ENCODE assay signal across 1 mouse cellular context in the genomic region with DNA sequence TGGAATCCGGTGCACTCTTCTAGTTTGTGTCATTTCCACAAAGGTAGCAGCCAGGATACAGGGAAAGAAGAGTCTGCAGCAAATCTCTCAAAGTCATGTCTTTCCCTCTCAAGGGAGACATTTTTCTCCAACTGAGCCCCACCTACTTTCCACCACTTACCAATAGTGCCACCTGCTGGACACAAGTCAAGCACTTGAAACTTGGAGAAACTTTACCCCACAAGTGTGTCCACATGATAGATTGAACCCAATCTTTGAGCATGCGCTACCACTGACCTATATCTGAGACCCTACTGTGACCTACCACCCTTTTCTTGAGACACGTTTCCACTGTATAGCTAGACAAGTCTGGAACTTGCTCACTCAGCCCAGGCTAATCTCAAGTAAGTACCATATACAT.
A peak's percentile ranks its signal among the peaks of the same experiment; 100 is the strongest.
TF ChIP-seq lines count a peak whose summit lies in the region.

No protein-coding gene starts in this region.

TF ChIP-seq in ES-E14, 5 proteins besides CTCF, POLR2A, EP300 and RAD21:
- TF ChIP-seq ZC3H11A (IDR thresholded peaks at IDR 0.05; ENCODE audit: borderline replicate concordance, low read depth, low read length) = peak; percentile 18; the same call in 1 of the 2 replicates
- TF ChIP-seq HCFC1 (IDR thresholded peaks at IDR 0.05; ENCODE audit: borderline replicate concordance, insufficient read depth, low read length) = no peak
- peak; percentile 24; the same call in 1 of the 2 replicates for TF ChIP-seq ZNF384 (IDR thresholded peaks at IDR 0.05; ENCODE audit: low read depth, low read length)
